Mouse (Mus musculus): ENCODE results near the gene Fam217a. TPM values are rescaled to one million over a fixed set of nuclear protein-coding genes. Genes with fewer than 3 reads are reported as not detected.
"Not testable (repeated sequence)": the region's sequence is repeated elsewhere in the genome, so short reads cannot be mapped to it uniquely, and the experiment has no call there.

Fam217a gene
- polyA plus RNA-seq (2012; rRNA removed), result 2.6 and 2.8 TPM in 2 replicates

GRCm38 (mm10) chr13:34924210-34924609 lies at the start of gene Fam217a, which contains the start of gene 4933417A18Rik:
Gene Fam217a, minus strand, starts transcription at chr13:34924310.
Gene 4933417A18Rik, plus strand, starts transcription at chr13:34924409.
- no peak for DNase-seq (ENCODE audit: extremely low spot score in 1 of 2, low spot score in 1 of 2)

- DNase-seq (ENCODE audit: extremely low spot score in 1 of 2, low spot score in 1 of 2), result no peak
Measured at GRCm38 (mm10) chr13:34973770-34974169, 49.7 kb upstream of the Fam217a start.

DNA sequence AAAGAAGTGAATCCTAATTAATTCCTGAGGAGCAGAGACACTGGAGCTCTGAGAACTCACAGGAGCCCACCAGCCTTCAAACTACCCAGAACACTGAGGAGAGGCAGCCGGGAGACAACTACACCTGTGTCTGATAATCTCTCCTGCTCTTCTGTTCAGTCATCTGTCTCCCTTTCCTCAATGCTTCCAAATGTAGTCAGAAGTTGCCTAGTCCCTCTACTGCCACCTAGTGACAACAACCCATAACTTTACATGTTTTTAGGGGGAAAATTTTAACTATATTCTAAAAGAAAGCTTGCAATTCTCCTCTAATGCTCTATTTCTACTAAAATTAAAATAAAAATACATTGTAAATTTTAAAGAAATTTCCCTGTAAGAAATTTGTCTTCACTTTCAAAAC lies 49.0 kb upstream of the Fam217a start:
- DNase-seq (ENCODE audit: extremely low spot score in 1 of 2, low spot score in 1 of 2), result peak in 1 of 2 experiments; percentile 39

GRCm38 (mm10) chr13:34972456-34972855 lies 48.3 kb upstream of the Fam217a start:
- not testable (repeated sequence) for DNase-seq (ENCODE audit: extremely low spot score in 1 of 2, low spot score in 1 of 2)

DNA sequence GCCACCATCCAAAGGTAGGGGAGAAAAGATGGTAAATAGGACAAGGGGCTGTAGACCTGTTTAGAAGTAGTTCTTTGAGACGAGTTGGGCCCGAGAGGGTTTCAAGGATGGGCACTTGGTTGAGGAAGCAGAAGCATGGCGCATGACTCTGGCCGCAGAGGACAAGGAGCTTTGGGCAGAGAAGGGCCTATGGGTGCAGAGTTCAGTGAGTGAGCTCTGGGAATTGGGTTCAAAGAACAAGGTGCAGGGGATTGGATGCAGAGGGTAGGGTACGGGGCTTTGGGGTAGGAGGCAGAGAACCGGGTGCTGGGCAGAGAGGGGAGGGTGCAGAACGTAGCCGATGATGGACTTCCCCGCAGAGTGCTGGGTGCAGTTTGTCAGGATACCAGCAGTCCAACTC lies 41.5 kb upstream of the Fam217a start:
- not testable (repeated sequence) for DNase-seq (ENCODE audit: extremely low spot score in 1 of 2, low spot score in 1 of 2)

DNA sequence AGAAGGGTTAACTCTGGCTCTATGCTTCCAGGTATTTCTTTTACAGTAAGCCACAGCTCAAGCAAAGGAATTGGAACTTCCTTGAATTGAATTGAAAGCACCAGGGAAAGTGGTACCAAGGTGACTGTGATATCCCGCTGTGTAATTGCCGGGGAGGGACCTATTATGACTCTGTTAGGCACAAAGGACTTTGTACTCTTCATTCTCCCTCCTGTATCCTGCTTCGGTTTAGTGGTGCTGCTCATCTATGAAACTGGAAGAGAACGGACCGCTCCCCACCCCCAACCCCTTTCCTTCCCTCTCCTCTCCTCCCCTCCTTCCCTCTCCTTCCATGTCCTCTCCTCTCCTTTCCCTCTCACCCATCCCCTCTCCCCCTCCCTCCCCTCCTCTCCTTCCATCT lies 40.8 kb upstream of the Fam217a start:
- DNase-seq (ENCODE audit: extremely low spot score in 1 of 2, low spot score in 1 of 2), result no peak

- no peak for DNase-seq (ENCODE audit: extremely low spot score in 1 of 2, low spot score in 1 of 2)
Measured at GRCm38 (mm10) chr13:34964419-34964818, 40.3 kb upstream of the Fam217a start.

DNA sequence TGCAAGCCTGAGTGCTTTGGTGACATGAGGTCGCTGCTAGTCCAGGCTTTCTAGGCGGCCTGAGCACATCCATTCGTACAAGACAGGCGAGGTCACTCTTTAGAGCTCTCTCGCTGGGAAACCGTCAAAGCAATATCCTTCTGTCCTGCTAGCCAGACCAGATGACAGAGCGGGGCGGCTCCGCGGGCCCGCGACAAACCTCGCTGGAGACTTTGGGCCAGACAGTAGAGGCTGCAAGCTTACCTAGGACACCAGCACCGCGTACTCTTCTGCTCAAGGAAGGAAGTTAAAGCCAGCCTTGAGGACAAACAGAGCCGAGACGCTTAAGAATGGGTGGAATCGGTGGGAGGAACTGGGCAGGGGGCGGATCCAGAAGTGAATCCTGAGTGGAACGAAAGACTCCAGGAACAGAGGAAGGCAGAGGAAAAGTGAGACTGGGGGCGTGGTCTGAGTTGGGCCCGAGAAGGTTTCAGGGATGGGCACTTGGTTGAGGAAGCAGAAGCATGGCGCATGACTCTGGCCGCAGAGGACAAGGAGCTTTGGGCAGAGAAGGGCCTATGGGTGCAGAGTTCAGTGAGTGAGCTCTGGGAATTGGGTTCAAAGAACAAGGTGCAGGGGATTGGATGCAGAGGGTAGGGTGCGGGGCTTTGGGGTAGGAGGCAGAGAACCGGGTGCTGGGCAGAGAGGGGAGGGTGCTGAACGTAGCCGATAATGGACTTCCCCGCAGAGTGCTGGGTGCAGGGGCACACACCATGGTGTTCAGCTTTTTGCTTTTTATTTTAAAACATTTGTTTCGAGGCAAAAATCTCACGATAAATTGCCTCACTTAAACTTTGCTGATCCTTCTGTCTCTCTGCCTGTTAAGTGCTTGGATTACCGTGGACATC lies 39.6 kb upstream of the Fam217a start, which contains the start of gene Eci3:
TSS of gene Eci3 (minus strand) at position 300 of the 887 bp plus-strand sequence.
- no peak for DNase-seq (ENCODE audit: extremely low spot score in 1 of 2, low spot score in 1 of 2)

DNA sequence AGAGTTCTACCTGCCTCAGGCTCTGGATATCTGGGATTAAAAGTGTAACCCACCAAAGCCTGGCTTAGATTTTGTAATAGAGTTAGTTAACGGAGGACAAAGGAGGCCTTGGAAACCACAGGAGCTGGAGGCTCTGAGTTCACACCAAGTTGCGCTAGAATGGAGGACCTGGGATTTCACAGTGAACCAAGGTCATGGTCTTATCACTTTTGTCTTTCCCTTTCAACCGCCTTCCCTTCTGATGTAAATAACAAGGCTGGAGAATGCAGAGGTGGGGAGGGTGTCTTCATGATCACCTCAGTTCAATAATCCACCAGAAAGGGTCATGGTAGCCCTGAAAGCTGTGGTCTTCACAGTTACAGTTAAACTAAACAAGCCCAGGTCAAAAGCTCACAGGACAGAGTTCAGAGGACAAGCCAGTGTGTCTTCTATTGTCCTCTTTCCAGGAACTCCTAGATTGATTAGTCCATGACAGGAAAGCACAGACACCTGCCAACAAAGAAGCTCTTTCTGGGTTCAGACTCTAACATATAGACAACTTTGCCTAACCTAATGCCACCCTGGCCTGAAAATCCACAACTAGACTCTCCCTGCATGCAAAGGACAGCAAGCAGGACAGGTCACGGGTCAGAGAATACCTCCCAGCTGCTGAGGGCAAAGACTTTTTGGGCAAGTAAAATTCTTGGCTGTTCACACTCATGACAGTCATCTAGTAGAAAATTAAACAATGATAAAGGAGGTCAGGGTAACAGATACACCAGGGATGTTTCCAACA lies 37.1 kb upstream of the Fam217a start:
- DNase-seq (ENCODE audit: extremely low spot score in 1 of 2, low spot score in 1 of 2), result no peak

- not testable (repeated sequence) for DNase-seq (ENCODE audit: extremely low spot score in 1 of 2, low spot score in 1 of 2)
Measured at GRCm38 (mm10) chr13:34958158-34958557, 34.0 kb upstream of the Fam217a start.

GRCm38 (mm10) chr13:34956901-34957300 lies 32.8 kb upstream of the Fam217a start:
- DNase-seq (ENCODE audit: extremely low spot score in 1 of 2, low spot score in 1 of 2), result no peak

GRCm38 (mm10) chr13:34951437-34951836 lies 27.3 kb upstream of the Fam217a start:
- DNase-seq (ENCODE audit: extremely low spot score in 1 of 2, low spot score in 1 of 2), result not testable (repeated sequence)

- peak in 1 of 2 experiments; percentile 16 for DNase-seq (ENCODE audit: extremely low spot score in 1 of 2, low spot score in 1 of 2)
Measured at GRCm38 (mm10) chr13:34942370-34942769, 18.3 kb upstream of the Fam217a start.

DNA sequence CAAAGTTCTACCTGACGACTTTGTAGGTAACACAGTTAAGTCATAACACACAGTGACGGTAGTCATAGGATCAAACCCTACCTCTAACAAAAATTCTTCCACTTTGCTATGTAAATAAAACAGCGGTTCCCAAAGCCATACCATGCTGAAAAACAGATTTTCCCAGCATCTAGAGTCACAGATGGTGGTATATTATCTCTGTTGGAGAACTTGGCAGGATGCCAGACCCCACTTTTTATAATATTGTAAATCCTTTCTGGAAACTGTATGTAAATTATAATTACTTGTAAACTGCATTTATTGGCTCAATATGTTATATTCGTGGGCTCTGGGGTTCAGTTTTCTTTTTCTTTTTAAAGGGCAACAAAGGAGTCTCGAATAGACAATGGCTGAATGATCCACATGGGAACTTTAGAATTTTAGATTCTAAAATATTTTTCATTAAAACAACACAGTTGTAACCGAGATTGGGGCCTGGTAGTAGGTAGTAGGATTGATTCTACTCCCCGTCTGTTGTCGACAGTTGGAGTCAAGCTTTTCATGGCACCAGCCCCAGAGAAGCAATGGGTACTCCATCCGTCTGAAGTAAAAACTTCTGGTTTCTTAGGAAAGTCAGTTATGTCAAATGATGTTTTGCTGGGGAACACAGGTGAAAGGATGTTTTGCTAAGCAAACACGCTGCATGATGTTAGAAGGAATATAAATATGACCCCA lies 11.0 kb upstream of the Fam217a start:
- peak in 1 of 2 experiments; percentile 43 for DNase-seq (ENCODE audit: extremely low spot score in 1 of 2, low spot score in 1 of 2)

DNA sequence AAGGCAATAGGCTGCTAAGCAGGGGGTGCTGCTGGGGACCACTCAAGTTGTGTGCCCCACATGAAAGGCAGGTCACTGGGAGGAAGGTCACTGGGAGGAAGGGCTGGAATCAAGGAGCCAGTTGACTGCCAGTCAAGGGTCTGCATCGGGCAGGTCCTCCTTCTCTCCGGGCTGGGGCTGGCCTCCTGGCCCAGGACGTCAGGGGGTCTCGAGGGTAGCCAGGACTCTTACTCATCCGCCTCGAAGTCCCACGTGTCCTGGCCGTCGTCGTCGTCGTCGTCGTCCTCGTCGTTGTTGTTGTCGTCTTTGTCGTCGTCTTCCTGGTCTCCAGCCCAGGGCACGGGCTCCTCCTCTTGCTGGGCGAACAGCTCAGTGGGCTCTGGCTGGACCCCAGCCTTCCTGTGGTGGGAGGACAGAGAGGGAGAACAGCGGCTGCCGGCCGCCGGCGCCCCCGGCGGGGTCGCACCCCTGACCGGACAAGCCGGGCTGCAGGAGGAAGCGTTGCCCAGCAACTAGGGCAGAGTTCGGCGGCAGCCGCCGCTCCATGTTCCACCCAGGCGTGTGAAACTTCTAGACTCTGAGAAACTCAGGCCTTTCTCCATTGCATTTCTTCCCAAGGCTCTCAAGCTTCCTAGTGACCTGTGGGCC lies 7.5 kb downstream of the Fam217a start:
- DNase-seq (ENCODE audit: extremely low spot score in 1 of 2, low spot score in 1 of 2), result no peak

DNA sequence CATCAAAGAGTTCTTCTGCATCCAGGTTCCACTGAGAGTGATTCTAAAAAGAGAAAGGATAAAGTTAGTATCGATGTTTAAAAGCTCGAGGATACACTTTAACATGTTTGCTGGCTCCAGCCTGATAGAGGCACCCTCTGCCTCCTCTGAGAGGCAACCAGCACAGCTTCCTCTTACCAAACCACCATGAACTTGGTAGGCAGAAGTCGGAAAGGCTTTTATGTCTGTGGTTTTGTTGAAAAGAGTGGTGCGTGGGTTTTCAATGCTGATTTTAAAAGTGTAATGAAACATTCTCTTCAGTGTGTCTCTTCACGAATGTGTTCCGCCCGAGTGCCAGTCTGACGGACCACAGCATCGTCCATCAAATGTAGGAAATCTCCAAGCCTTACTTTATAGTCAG lies 9.5 kb downstream of the Fam217a start:
- DNase-seq (ENCODE audit: extremely low spot score in 1 of 2, low spot score in 1 of 2), result no peak

GRCm38 (mm10) chr13:34892871-34893270 lies 31.2 kb downstream of the Fam217a start:
- no peak for DNase-seq (ENCODE audit: extremely low spot score in 1 of 2, low spot score in 1 of 2)

- DNase-seq (ENCODE audit: extremely low spot score in 1 of 2, low spot score in 1 of 2), result no peak
Measured at GRCm38 (mm10) chr13:34876481-34876880, 47.6 kb downstream of the Fam217a start.

GRCm38 (mm10) chr13:34875741-34876445 lies 48.2 kb downstream of the Fam217a start:
- DNase-seq (ENCODE audit: extremely low spot score in 1 of 2, low spot score in 1 of 2), result peak in 1 of 2 experiments; percentile 8
